Mouse (Mus musculus) lung, adult 2 months (tissue): Measurements from ENCODE around the gene Flvcr1.

Source experiments
- CTCF ChIP-seq: fragments of 200-500 bp; IDR thresholded peaks from 2 replicates; pipeline ENCODE4 v1.5.1; 2011; ENCODE audit warnings: mild to moderate bottlenecking, low read length, control low read depth; ENCODE audit not compliant: insufficient read depth
- POLR2A ChIP-seq: fragments of 200-500 bp; IDR thresholded peaks from 2 replicates; pipeline ENCODE4 v1.6.1; 2011; ENCODE audit warnings: low read depth, mild to moderate bottlenecking, control low read depth, low read length, borderline replicate concordance; ENCODE audit errors: extremely low read depth

- TF ChIP-seq CTCF (no peak), POLR2A (no peak)
These were observed 37.7 kb upstream of the Flvcr1 start for GRCm38 (mm10) chr1:191063700-191064099.
